Mouse (Mus musculus) CH12.LX (cell line): Measurements from ENCODE around the gene Slc22a5. TPM values are rescaled to one million over a fixed set of nuclear protein-coding genes. Genes with fewer than 3 reads are reported as not detected.

Experiments
- DNase-seq: peaks from one replicate; pipeline ENCODE4 v3.0.0-alpha.2; 2013; ENCODE audit errors: extremely low read depth
- H3K27ac ChIP-seq: 2 replicates; pipeline ENCODE4 v1.5.1; 2012; ENCODE audit warnings: low read depth, mild to moderate bottlenecking, control low read depth, moderate library complexity; ENCODE audit not compliant: insufficient read depth
- H3K27me3 ChIP-seq: replicated peaks from 2 replicates; pipeline ENCODE3; 2012; ENCODE audit warnings: inconsistent platforms
- H3K36me3 ChIP-seq, 2 experiments: replicated peaks in 1 of 2; 2 replicates each; pipeline versions ENCODE3 to v1.6.1; 2012; ENCODE audit warnings: inconsistent platforms in 1 of 2, low read length in 1 of 2, mild to moderate bottlenecking in 1 of 2, mixed read lengths in 1 of 2, moderate library complexity in 1 of 2; ENCODE audit not compliant: control insufficient read depth in 1 of 2, insufficient read depth in 1 of 2
- H3K4me1 ChIP-seq, 2 experiments: 2 replicates each; pipeline ENCODE4 v1.6.1; 2012; ENCODE audit warnings: inconsistent platforms in 1 of 2, moderate library complexity in 1 of 2; ENCODE audit not compliant: insufficient read depth in 2 of 2, control insufficient read depth in 1 of 2
- H3K4me2 ChIP-seq: 2 replicates; pipeline ENCODE4 v1.6.1; 2012; ENCODE audit warnings: low read depth, mild to moderate bottlenecking, control low read depth; ENCODE audit not compliant: poor library complexity, insufficient read depth, severe bottlenecking
- H3K4me3 ChIP-seq, 3 experiments: fragments of 150-350 bp in 1 of 3; sonication (generic) in 1 of 3; replicated peaks in 1 of 3; 2 replicates each; pipeline versions ENCODE3 to v1.5.1; 2011 to 2012; ENCODE audit warnings: low read depth in 2 of 3, low read length in 2 of 3, mild to moderate bottlenecking in 2 of 3, moderate library complexity in 2 of 3, control low read depth in 1 of 3, improper control_type of control experiment in 1 of 3, inconsistent platforms in 1 of 3, mixed read lengths in 1 of 3; ENCODE audit not compliant: poor library complexity in 1 of 3
- H3K79me2 ChIP-seq: replicated peaks from 2 replicates; pipeline ENCODE4 v1.6.1; 2012; ENCODE audit warnings: mild to moderate bottlenecking, moderate library complexity; ENCODE audit not compliant: control insufficient read depth, poor library complexity, insufficient read depth, severe bottlenecking; ENCODE audit errors: extremely low read depth
- H3K9ac ChIP-seq: 2 replicates; pipeline ENCODE4 v1.6.1; 2012; ENCODE audit warnings: low read depth, mild to moderate bottlenecking, control low read depth, moderate library complexity; ENCODE audit not compliant: insufficient read depth
- H3K9me3 ChIP-seq: replicated peaks from 2 replicates; pipeline ENCODE3; 2012; ENCODE audit warnings: low read length, inconsistent platforms, mixed read lengths
- BHLHE40 ChIP-seq: IDR thresholded peaks from 2 replicates; pipeline ENCODE4 v1.6.1; 2011; ENCODE audit warnings: mild to moderate bottlenecking, low read depth, low read length, improper control_type of control experiment
- CHD1 ChIP-seq: IDR thresholded peaks from 2 replicates; pipeline ENCODE4 v1.6.1; 2012; ENCODE audit warnings: low read depth, low read length, improper control_type of control experiment, inconsistent platforms
- CHD2 ChIP-seq: IDR thresholded peaks from 2 replicates; pipeline ENCODE4 v1.6.1; 2011; ENCODE audit warnings: low read length, improper control_type of control experiment
- CTCF ChIP-seq, 2 experiments: IDR thresholded peaks in 1 of 2; conservative IDR thresholded peaks in 1 of 2; 2 replicates each; pipeline ENCODE4 v1.5.1; 2011 to 2012; ENCODE audit warnings: low read depth in 2 of 2, low read length in 2 of 2, improper control_type of control experiment in 1 of 2, inconsistent platforms in 1 of 2, mild to moderate bottlenecking in 1 of 2, moderate library complexity in 1 of 2
- E2F4 ChIP-seq: IDR thresholded peaks from 2 replicates; pipeline ENCODE4 v1.6.1; 2011; ENCODE audit warnings: low read depth, low read length, improper control_type of control experiment; ENCODE audit not compliant: insufficient replicate concordance
- ELF1 ChIP-seq: IDR thresholded peaks from 2 replicates; pipeline ENCODE4 v1.6.1; 2014; ENCODE audit warnings: low read depth, mild to moderate bottlenecking, inconsistent platforms, low read length, improper control_type of control experiment
- EP300 ChIP-seq: IDR thresholded peaks from 2 replicates; pipeline ENCODE4 v1.6.1; 2011; ENCODE audit warnings: low read length, improper control_type of control experiment
- ETS1 ChIP-seq: conservative IDR thresholded peaks from 2 replicates; pipeline ENCODE4 v1.6.1; 2012; ENCODE audit warnings: low read depth, mild to moderate bottlenecking, inconsistent platforms, low read length, improper control_type of control experiment, moderate library complexity
- GABPA ChIP-seq: IDR thresholded peaks from 2 replicates; pipeline ENCODE4 v1.6.1; 2012; ENCODE audit warnings: low read depth, low read length, improper control_type of control experiment, inconsistent platforms; ENCODE audit not compliant: insufficient replicate concordance
- HCFC1 ChIP-seq: IDR thresholded peaks from 2 replicates; pipeline ENCODE4 v1.6.1; 2012; ENCODE audit warnings: low read depth, mild to moderate bottlenecking, inconsistent platforms, low read length, improper control_type of control experiment
- IRF4 ChIP-seq: IDR thresholded peaks from 2 replicates; pipeline ENCODE4 v1.6.1; 2014; ENCODE audit warnings: low read depth, mild to moderate bottlenecking, inconsistent platforms, low read length, improper control_type of control experiment
- JUN ChIP-seq: IDR thresholded peaks from 2 replicates; pipeline ENCODE4 v1.6.1; 2011; ENCODE audit warnings: low read depth, mild to moderate bottlenecking, low read length, improper control_type of control experiment, moderate library complexity; ENCODE audit not compliant: insufficient read depth
- JUND ChIP-seq: conservative IDR thresholded peaks from 2 replicates; pipeline ENCODE4 v1.6.1; 2011; ENCODE audit warnings: low read depth, low read length, improper control_type of control experiment
- KAT2A ChIP-seq: IDR thresholded peaks from 2 replicates; pipeline ENCODE4 v1.6.1; 2012; ENCODE audit warnings: low read length, improper control_type of control experiment, inconsistent platforms; ENCODE audit not compliant: insufficient replicate concordance
- MAFK ChIP-seq: IDR thresholded peaks from 2 replicates; pipeline ENCODE4 v1.6.1; 2011; ENCODE audit warnings: low read length, improper control_type of control experiment; ENCODE audit not compliant: insufficient replicate concordance
- MAX ChIP-seq: IDR thresholded peaks from 2 replicates; pipeline ENCODE4 v1.6.1; 2011; ENCODE audit warnings: low read length, improper control_type of control experiment
- MAZ ChIP-seq: IDR thresholded peaks from 2 replicates; pipeline ENCODE4 v1.6.1; 2012; ENCODE audit warnings: low read depth, mild to moderate bottlenecking, inconsistent platforms, low read length, improper control_type of control experiment, moderate library complexity
- MEF2A ChIP-seq: IDR thresholded peaks from 2 replicates; pipeline ENCODE4 v1.6.1; 2014; ENCODE audit warnings: low read depth, mild to moderate bottlenecking, inconsistent platforms, low read length, improper control_type of control experiment, borderline replicate concordance
- MXI1 ChIP-seq: IDR thresholded peaks from 2 replicates; pipeline ENCODE4 v1.6.1; 2011; ENCODE audit warnings: mild to moderate bottlenecking, low read depth, low read length, improper control_type of control experiment
- MYC ChIP-seq: IDR thresholded peaks from 2 replicates; pipeline ENCODE4 v1.6.1; 2011; ENCODE audit warnings: low read depth, mild to moderate bottlenecking, improper control_type of control experiment, low read length
- NELFE ChIP-seq: IDR thresholded peaks from 2 replicates; pipeline ENCODE4 v1.6.1; 2011; ENCODE audit warnings: low read depth, low read length, improper control_type of control experiment
- NRF1 ChIP-seq: IDR thresholded peaks from 2 replicates; pipeline ENCODE4 v1.6.1; 2014; ENCODE audit warnings: low read depth, mild to moderate bottlenecking, inconsistent platforms, low read length, improper control_type of control experiment, moderate library complexity
- PAX5 ChIP-seq: IDR thresholded peaks from 2 replicates; pipeline ENCODE4 v1.6.1; 2012; ENCODE audit warnings: low read length, inconsistent platforms, mixed read lengths
- POLR2A ChIP-seq: IDR thresholded peaks from 2 replicates; pipeline ENCODE4 v1.6.1; 2011; ENCODE audit warnings: low read depth, mild to moderate bottlenecking, improper control_type of control experiment, low read length
- POLR2AphosphoS2 ChIP-seq: IDR thresholded peaks from 2 replicates; pipeline ENCODE4 v1.6.1; 2011; ENCODE audit warnings: low read depth, low read length, improper control_type of control experiment
- RAD21 ChIP-seq: IDR thresholded peaks from 2 replicates; pipeline ENCODE4 v1.6.1; 2011; ENCODE audit warnings: low read depth, mild to moderate bottlenecking, low read length, improper control_type of control experiment, moderate library complexity
- RCOR1 ChIP-seq: conservative IDR thresholded peaks from 2 replicates; pipeline ENCODE4 v1.6.1; 2012; ENCODE audit warnings: low read depth, mild to moderate bottlenecking, inconsistent platforms, low read length, improper control_type of control experiment
- SIN3A ChIP-seq: IDR thresholded peaks from 2 replicates; pipeline ENCODE4 v1.6.1; 2012; ENCODE audit warnings: low read length, improper control_type of control experiment, inconsistent platforms
- SMC3 ChIP-seq: IDR thresholded peaks from 2 replicates; pipeline ENCODE4 v1.6.1; 2011; ENCODE audit warnings: low read depth, low read length, improper control_type of control experiment
- TBP ChIP-seq: conservative IDR thresholded peaks from 2 replicates; pipeline ENCODE4 v1.6.1; 2011; ENCODE audit warnings: low read depth, low read length, improper control_type of control experiment
- TCF12 ChIP-seq: IDR thresholded peaks from 2 replicates; pipeline ENCODE4 v1.6.1; 2014; ENCODE audit warnings: low read depth, mild to moderate bottlenecking, inconsistent platforms, low read length, improper control_type of control experiment
- UBTF ChIP-seq: IDR thresholded peaks from 2 replicates; pipeline ENCODE4 v1.6.1; 2012; ENCODE audit warnings: low read depth, mild to moderate bottlenecking, inconsistent platforms, low read length, improper control_type of control experiment, moderate library complexity
- USF1 ChIP-seq: IDR thresholded peaks from 2 replicates; pipeline ENCODE4 v1.6.1; 2014; ENCODE audit warnings: low read depth, mild to moderate bottlenecking, inconsistent platforms, low read length, improper control_type of control experiment
- USF2 ChIP-seq: conservative IDR thresholded peaks from 2 replicates; pipeline ENCODE4 v1.6.1; 2011; ENCODE audit warnings: low read depth, low read length, improper control_type of control experiment
- ZC3H11A ChIP-seq: IDR thresholded peaks from 2 replicates; pipeline ENCODE4 v1.6.1; 2012; ENCODE audit warnings: low read depth, mild to moderate bottlenecking, inconsistent platforms, low read length, improper control_type of control experiment
- ZKSCAN1 ChIP-seq: IDR thresholded peaks from 2 replicates; pipeline ENCODE4 v1.6.1; 2012; ENCODE audit warnings: low read depth, inconsistent platforms, low read length, improper control_type of control experiment, borderline replicate concordance
- ZMIZ1 ChIP-seq: IDR thresholded peaks from 2 replicates; pipeline ENCODE4 v1.6.1; 2012; ENCODE audit warnings: low read depth, mild to moderate bottlenecking, inconsistent platforms, low read length, improper control_type of control experiment
- ZNF384 ChIP-seq: IDR thresholded peaks from 2 replicates; pipeline ENCODE4 v1.6.1; 2012; ENCODE audit warnings: low read depth, low read length, improper control_type of control experiment, inconsistent platforms
- dilution Hi-C: fragments of 300-500 bp; cut with MboI; formaldehyde crosslinking; loops from 2 replicates; pipeline ENCODE4 v1.14.3; 2020; ENCODE audit warnings: low sequenced_read_pairs; ENCODE audit not compliant: extremely low pct_unique_long_range_greater_than_20kb, extremely low pct_ligation_motif_present
- in situ Hi-C: fragments of 300-500 bp; cut with MboI; formaldehyde crosslinking; loops from 3 replicates; pipeline ENCODE4 v1.14.3; 2019; ENCODE audit warnings: low sequenced_read_pairs, low pct_ligation_motif_present, low pct_unique_long_range_greater_than_20kb, mixed read lengths
- polyA plus RNA-seq: library from polyadenylated mRNA; unstranded; fragments of >175 nt; gene quantifications from 2 replicates; pipeline ENCODE4 v1.2.1, GENCODE M21; 2012; ENCODE audit warnings: low read depth; ENCODE audit not compliant: insufficient read length
- total RNA-seq, 2 experiments: library from RNA; depleted of rRNA; stranded (reverse); fragments of 300-350 nt in 1 of 2; fragments of >200 nt in 1 of 2; gene quantifications; 2 replicates each; pipeline ENCODE4 v1.2.3; 2012 to 2014

Gene Slc22a5
- total and polyA plus RNA-seq, 3 experiments, result 5.6 to 6.7 (median 6.2) TPM

DNA sequence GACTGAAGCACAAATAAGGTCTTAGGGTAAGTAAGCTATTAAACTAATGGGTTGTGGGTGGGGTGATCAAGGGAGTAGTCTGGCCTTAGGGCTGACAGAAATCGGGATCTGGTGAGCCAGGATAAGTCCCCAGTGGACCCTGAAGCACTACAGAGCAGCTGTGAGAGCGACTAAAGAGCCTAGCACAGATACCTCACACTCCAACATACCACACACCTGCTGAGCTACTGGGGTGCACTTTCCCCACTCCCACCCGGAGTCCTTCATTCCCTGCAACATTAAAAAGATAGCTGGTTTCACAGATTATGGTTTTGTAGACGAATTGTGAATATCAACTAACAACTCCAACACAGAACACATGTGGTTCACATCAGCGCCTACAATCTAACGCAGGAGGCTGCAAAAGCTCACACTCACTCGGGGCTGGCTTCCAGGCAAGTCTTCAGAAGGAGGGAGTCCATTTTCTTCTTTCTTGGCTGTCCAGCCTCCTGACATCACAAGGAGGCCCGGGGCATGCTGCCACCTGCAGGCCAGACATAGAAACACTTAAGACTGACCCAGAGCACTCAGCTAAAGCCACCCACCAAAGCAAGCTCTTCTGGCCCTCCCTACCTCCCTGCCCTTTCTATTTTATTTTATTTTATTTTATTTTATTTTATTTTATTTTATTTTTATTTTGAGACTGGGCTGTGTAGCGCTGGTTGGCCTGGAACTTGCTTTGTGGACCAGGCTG, 41.7 kb downstream of the Slc22a5 start:
- no peak overlapping the region for H3K27ac ChIP-seq
- H3K4me1 ChIP-seq, result peaks cover 9 to 29% of the 10 kb centered on the region in 2 experiments
- peak overlapping the region in 1 of 3 experiments; percentile 40 for H3K4me3 ChIP-seq
- DNase-seq, result peak; percentile 84
- H3K27me3 ChIP-seq, result no peaks in the 10 kb centered on the region
- H3K36me3 ChIP-seq, result no peaks in the 10 kb centered on the region
- peak overlapping the region; percentile 29; the same call in 1 of the 2 replicates for H3K4me2 ChIP-seq
- TF ChIP-seq E2F4, result no peak
- TF ChIP-seq NRF1, result no peak
- TF ChIP-seq IRF4, result peak; percentile 60; the same call in 1 of the 2 replicates
- no peak for TF ChIP-seq CHD1
- no peak for TF ChIP-seq MAX
- no peak for TF ChIP-seq HCFC1
- TF ChIP-seq SIN3A, result no peak
- no peak for TF ChIP-seq USF1
- peak; percentile 99 for TF ChIP-seq SMC3
- no peak for TF ChIP-seq GABPA
- TF ChIP-seq MAFK, result no peak
- TF ChIP-seq RCOR1, result no peak
- TF ChIP-seq CTCF (conservative IDR thresholded peaks at IDR 0.05 in 1 of 2, IDR thresholded peaks at IDR 0.05 in 1 of 2; ENCODE audit: low read depth in 2 of 2, low read length in 2 of 2), result peak; percentile 78 to 99
- no peak for TF ChIP-seq MYC
- TF ChIP-seq POLR2AphosphoS2, result no peak
- TF ChIP-seq NELFE, result no peak; the same call in 1 of the 2 replicates
- TF ChIP-seq USF2, result no peak
- no peak for TF ChIP-seq CHD2
- no peak for TF ChIP-seq TCF12
- no peak for TF ChIP-seq ZKSCAN1
- TF ChIP-seq KAT2A, result no peak
- TF ChIP-seq POLR2A, result peak; percentile 37; the same call in 1 of the 2 replicates
- no peak for TF ChIP-seq ETS1
- no peak for TF ChIP-seq JUND
- TF ChIP-seq UBTF, result no peak
- TF ChIP-seq PAX5, result no peak
- TF ChIP-seq ZC3H11A, result peak; percentile 98
- no peak for TF ChIP-seq EP300
- no peak for TF ChIP-seq ZMIZ1
- TF ChIP-seq MEF2A, result no peak; the same call in 1 of the 2 replicates
- TF ChIP-seq ELF1, result no peak
- no peak for TF ChIP-seq ZNF384
- peak; percentile 97 for TF ChIP-seq RAD21
- TF ChIP-seq JUN, result no peak
- TF ChIP-seq MAZ, result no peak
- no peak for TF ChIP-seq BHLHE40
- 0 out of 2 replicates have a peak, but pooled peaks have one; percentile 8 for TF ChIP-seq TBP
- TF ChIP-seq MXI1, result no peak
- H3K9me3 ChIP-seq, result no peaks in the 10 kb centered on the region
- H3K79me2 ChIP-seq, result no peaks in the 10 kb centered on the region
- dilution Hi-C loops (no loop called here), in situ Hi-C loops (loop anchor here (10.0 kb wide), 1 partner anchor 385 kb away; no protein-coding TSS in a partner anchor)
- 0 out of 2 replicates have a peak overlapping the region, but pooled peaks have one; percentile 16 for H3K9ac ChIP-seq
